Mouse (Mus musculus): ENCODE results near the gene Hmg20a. TPM values are rescaled to one million over a fixed set of nuclear protein-coding genes. Genes with fewer than 3 reads are reported as not detected.

Hmg20a gene
- polyA plus RNA-seq, 1 experiment from 2014 or later: 15.2 TPM

DNA sequence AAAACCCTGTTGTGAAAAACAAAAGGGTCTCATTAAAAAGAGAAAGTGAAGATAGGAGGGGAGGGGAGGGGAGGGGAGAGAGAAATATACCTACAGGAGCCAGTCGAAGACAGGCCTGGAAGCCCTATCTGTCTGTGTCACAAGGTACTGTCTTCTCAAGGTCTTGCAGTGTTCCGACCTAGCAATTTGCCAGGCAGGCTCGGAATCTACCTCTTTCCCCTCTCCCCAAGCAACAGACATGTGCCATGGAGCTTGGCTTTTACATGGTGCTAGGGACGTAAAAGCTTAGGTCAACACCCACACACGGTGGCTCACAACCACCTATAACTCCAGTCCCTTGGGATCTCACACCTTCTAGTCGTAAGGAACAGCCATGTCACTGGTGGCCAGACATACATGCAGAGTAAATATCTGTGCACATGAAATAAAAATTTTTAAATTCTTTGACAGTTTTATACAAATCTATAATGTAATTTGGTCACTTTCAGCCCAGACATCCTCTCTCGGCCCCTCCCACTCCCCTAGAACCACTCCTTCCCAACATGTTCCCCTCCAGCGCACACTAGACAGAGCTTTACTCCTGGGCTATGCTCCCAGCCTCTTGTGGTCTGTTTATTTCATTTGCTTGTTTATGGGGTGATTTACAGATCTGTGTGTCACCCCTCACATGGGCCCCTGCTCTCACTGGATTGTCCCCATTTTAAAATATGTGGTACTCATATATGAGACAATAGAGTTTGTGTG, 81.1 kb downstream of the Hmg20a start:
- DNase-seq (ENCODE audit: low spot score) (no peak), ATAC-seq (ENCODE audit: low FRiP score, low TSS enrichment) (no peak)
- Histone ChIP-seq H3K27ac (replicated peaks) (no peak overlapping the region), H3K4me3 (ENCODE audit: low read depth, low read length) (no peak overlapping the region), H3K36me3 (ENCODE audit: control insufficient read depth, insufficient read depth, low read length) (0 out of 2 replicates have a peak, but pooled peaks cover 3% of the 10 kb centered on the region), H3K4me2 (replicated peaks; ENCODE audit: low read depth) (no peak overlapping the region), H3K9me3 (ENCODE audit: control insufficient read depth, low read length) (no peaks in the 10 kb centered on the region), H3K4me1 (replicated peaks; ENCODE audit: control insufficient read depth, insufficient read depth) (no peaks in the 10 kb centered on the region), H3K9ac (ENCODE audit: low read length) (no peak overlapping the region), H3K27me3 (ENCODE audit: control insufficient read depth, insufficient read depth, low read length) (no peaks in the 10 kb centered on the region)
- 92% methylated on average over 8 of the region's 8 CpGs for WGBS
- TF ChIP-seq CTCF (IDR thresholded peaks at IDR 0.05; ENCODE audit: low read depth) (no peak), EP300 (optimal IDR thresholded peaks at IDR 0.05) (no peak)

DNA sequence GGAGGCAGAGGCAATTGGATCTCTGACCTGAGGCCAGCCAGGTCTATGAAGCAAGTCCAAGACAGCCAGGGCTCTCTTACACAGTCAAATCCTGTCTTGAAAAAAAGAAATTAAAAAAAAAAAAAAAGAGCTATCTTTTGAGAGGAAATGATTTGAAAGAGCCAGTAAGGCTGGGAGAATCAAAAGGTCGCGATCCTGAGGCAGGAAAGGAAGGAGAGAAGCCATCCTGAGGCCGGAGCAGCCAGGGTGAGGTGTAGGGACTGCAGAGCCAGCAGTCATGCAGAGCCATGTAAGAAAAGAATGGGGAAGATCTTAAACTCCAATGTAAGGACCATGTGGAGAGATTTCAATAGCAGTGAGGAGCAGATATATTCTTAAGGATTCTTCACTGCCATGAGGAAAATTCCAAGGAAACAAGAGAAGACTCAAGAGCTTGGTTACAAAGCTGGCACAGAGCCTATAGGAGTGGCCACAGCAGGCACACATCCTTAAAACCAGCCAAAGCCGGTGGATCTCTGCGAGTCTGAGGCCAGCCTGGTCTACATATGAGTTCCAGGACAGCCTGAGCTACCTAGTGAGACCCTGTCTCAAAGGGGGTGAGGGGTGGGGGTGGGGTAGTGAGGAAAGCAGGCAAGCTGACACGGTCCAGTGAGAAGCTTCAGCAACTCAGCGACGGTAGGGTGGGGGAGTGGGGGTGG, 82.6 kb downstream of the Hmg20a start:
- Histone ChIP-seq H3K4me2 (replicated peaks; ENCODE audit: low read depth) (no peak overlapping the region), H3K4me3 (ENCODE audit: low read depth, low read length) (no peak overlapping the region), H3K36me3 (ENCODE audit: control insufficient read depth, insufficient read depth, low read length) (no peaks in the 10 kb centered on the region), H3K4me1 (replicated peaks; ENCODE audit: control insufficient read depth, insufficient read depth) (no peaks in the 10 kb centered on the region; the same call in 1 of the 2 replicates), H3K9ac (ENCODE audit: low read length) (no peak overlapping the region), H3K9me3 (ENCODE audit: control insufficient read depth, low read length) (no peaks in the 10 kb centered on the region), H3K27ac (replicated peaks) (peak overlapping the region; percentile 45), H3K27me3 (ENCODE audit: control insufficient read depth, insufficient read depth, low read length) (no peaks in the 10 kb centered on the region)
- TF ChIP-seq CTCF (IDR thresholded peaks at IDR 0.05; ENCODE audit: low read depth): no peak
- TF ChIP-seq EP300 (optimal IDR thresholded peaks at IDR 0.05): no peak
- DNase-seq (ENCODE audit: low spot score): no peak
- WGBS: 60% methylated on average over 8 of the region's 8 CpGs
- ATAC-seq (ENCODE audit: low FRiP score, low TSS enrichment): no peak

DNA sequence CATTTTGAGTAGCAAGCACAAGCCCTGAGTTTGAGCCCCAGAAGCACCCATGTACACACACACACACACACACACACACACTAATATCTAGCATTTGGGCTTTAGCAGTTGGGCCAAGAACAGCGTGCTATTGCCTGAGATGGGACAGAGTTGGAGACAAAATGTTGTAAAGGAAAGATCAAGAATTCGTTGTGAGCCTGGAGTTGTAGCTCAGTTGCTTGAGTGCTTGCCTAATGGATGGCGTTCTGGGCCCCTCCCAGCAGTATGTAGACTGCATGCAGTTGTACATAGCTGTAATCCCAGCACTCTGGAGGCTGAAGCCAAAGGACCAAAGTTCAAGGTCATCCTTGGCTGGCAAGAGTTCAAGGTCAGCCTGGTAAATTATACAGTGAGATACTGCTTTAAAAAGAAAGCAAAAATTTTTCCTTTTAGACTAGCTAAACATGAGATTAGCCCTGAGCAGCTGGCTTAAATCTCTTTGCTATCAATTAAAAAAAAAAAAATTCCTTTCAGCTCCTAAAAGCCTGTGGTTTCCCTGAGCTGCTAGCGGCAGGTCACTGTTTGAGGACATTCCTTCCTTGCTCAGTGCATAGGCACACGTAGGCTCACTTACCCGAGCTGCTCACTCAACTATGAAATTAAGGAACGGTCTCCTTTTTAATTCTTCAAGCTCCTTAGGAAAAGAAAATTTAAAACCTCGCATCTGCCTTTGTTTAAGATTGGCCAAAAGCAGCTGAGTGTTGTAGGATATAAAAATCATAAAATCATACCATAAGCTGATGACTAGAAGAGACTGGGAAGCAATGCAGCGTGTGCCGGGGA, 83.5 kb downstream of the Hmg20a start:
- Histone ChIP-seq H3K4me2 (replicated peaks; ENCODE audit: low read depth) (peak overlapping the region; percentile 26; the same call in 1 of the 2 replicates), H3K4me3 (ENCODE audit: low read depth, low read length) (no peak overlapping the region), H3K36me3 (ENCODE audit: control insufficient read depth, insufficient read depth, low read length) (no peaks in the 10 kb centered on the region), H3K9me3 (ENCODE audit: control insufficient read depth, low read length) (no peaks in the 10 kb centered on the region), H3K9ac (ENCODE audit: low read length) (no peak overlapping the region), H3K27ac (replicated peaks) (peak overlapping the region; percentile 45), H3K27me3 (ENCODE audit: control insufficient read depth, insufficient read depth, low read length) (no peaks in the 10 kb centered on the region), H3K4me1 (replicated peaks; ENCODE audit: control insufficient read depth, insufficient read depth) (no peaks in the 10 kb centered on the region; the same call in 1 of the 2 replicates)
- DNase-seq (ENCODE audit: low spot score) (no peak), ATAC-seq (ENCODE audit: low FRiP score, low TSS enrichment) (no peak)
- WGBS: 23% methylated on average over 10 of the region's 10 CpGs
- no peak for TF ChIP-seq CTCF (IDR thresholded peaks at IDR 0.05; ENCODE audit: low read depth)
- no peak for TF ChIP-seq EP300 (optimal IDR thresholded peaks at IDR 0.05)

DNA sequence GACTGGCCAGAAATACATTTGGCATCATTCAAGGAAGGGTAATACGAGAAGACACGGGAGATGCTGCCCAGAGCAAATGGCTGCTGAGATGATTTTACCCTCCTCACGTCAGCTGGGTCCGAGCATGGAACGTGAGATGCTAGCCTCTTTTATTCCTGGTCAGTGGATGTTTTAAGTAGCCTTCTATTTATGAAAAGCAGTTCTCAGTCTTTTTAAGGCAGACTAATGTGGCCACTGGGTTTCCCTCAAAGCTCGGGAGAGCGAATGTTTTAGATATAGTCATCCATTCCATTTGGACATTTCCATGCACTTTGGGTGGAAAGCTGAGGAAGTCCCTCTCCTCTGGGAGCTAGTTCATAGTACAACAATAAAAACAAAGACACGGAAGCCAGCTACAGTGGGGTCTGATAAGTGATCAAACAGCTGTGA, 84.1 kb downstream of the Hmg20a start:
- 42% methylated on average over 8 of the region's 8 CpGs for WGBS
- Histone ChIP-seq H3K27me3 (ENCODE audit: control insufficient read depth, insufficient read depth, low read length) (no peaks in the 10 kb centered on the region), H3K27ac (replicated peaks) (peak overlapping the region; percentile 45), H3K4me2 (replicated peaks; ENCODE audit: low read depth) (peak overlapping the region; percentile 26; the same call in 1 of the 2 replicates), H3K9me3 (ENCODE audit: control insufficient read depth, low read length) (no peaks in the 10 kb centered on the region), H3K4me1 (replicated peaks; ENCODE audit: control insufficient read depth, insufficient read depth) (peaks cover 4% of the 10 kb centered on the region), H3K9ac (ENCODE audit: low read length) (no peak overlapping the region), H3K4me3 (ENCODE audit: low read depth, low read length) (no peak overlapping the region), H3K36me3 (ENCODE audit: control insufficient read depth, insufficient read depth, low read length) (no peaks in the 10 kb centered on the region)
- TF ChIP-seq EP300 (optimal IDR thresholded peaks at IDR 0.05) (no peak), CTCF (IDR thresholded peaks at IDR 0.05; ENCODE audit: low read depth) (no peak)
- ATAC-seq (ENCODE audit: low FRiP score, low TSS enrichment) (no peak), DNase-seq (ENCODE audit: low spot score) (no peak)

DNA sequence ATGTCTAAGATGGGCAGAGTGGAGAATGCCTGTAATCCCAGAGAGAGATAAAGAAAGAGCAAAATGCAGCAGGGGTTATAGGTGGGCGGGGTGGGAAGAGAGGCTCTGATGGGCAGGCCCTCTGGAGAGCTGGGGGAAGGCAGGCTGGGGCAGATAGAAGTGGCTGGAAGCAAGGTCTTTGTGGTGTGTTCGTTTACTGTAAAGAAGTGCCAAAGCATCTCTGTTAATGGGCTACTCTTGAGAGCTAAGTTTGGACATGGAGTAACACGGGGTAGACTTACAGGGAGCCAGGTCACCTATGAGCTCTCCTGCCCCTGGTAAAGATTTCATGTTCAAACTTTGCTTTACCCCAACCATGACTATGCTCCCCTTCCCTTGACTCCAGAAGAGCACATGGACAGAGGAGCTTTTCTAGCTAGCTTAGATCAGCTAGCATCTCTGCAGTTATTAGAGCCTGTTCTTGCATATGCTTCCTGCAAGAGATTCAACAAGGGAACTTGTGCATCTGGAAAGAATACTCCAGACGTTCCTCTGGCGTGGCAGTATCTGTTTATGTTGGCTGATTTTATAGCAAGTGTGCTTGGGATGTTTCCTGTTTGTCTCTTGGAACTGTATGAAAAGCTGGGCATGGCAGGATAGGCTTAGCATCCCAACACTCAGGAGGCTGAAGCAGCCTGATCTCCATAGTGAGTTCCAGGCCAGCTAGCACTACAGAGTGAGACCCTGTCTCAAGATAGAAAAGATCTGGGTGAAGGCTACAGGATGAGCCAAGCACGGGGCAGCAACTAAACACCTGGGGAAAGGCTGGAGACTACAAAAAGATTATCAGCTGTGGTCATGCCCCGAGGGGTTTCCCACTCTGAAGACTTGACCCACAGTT, 85.5 kb downstream of the Hmg20a start:
- Histone ChIP-seq H3K27me3 (ENCODE audit: control insufficient read depth, insufficient read depth, low read length) (no peaks in the 10 kb centered on the region), H3K9me3 (ENCODE audit: control insufficient read depth, low read length) (no peaks in the 10 kb centered on the region), H3K27ac (replicated peaks) (peak overlapping the region; percentile 30; the same call in 1 of the 2 replicates), H3K4me1 (replicated peaks; ENCODE audit: control insufficient read depth, insufficient read depth) (peaks cover 7% of the 10 kb centered on the region), H3K4me2 (replicated peaks; ENCODE audit: low read depth) (no peak overlapping the region), H3K36me3 (ENCODE audit: control insufficient read depth, insufficient read depth, low read length) (no peaks in the 10 kb centered on the region), H3K9ac (ENCODE audit: low read length) (no peak overlapping the region), H3K4me3 (ENCODE audit: low read depth, low read length) (no peak overlapping the region)
- DNase-seq (ENCODE audit: low spot score) (no peak), ATAC-seq (ENCODE audit: low FRiP score, low TSS enrichment) (no peak)
- WGBS: 64% methylated on average over 7 of the region's 7 CpGs
- TF ChIP-seq CTCF (IDR thresholded peaks at IDR 0.05; ENCODE audit: low read depth): no peak

Data from stomach, postnatal 0 days (tissue).